25 mouse cellular contexts compared by ENCODE assay signal in the genomic region with DNA sequence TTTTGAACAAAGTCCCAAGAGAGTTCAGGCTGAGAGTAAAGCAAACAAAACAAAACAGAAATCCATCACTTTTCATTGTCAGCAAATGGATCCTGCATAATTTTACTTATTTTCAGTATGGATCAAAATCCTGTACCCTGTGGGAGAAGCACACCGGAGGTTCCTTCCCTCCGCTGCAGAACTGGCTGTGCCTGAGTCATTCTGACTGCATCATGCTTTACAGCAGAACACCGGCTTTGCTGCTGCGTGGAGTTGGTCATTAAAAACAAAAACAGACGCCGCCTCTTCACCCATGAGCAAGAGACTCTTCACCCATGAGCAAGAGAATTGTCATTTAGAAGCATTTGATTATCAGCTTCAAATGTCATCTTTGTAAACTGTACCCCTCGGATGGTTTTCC. TPM values are rescaled to one million over a fixed set of nuclear protein-coding genes. Genes with fewer than 3 reads are reported as not detected.
DNase-seq lines count a peak whose midpoint lies in the region; ATAC-seq and TF ChIP-seq lines count a peak whose summit lies in the region.
"Had no signal": no experiment of that assay in that cellular context is flagged by ENCODE, and none has a peak within 500 bp of the region (broad histone marks: within the 10 kb centered on the region; RNA-seq: fewer than 3 reads in every experiment).

No protein-coding gene starts in this region.

- peak; percentile 4 for DNase-seq in heart, adult 11 months
- DNase-seq in heart, adult 9 months (ENCODE audit: low spot score in 2 of 2), result no peak
- DNase-seq in right cerebral cortex, adult 2 months (ENCODE audit: low spot score in 2 of 2), result peak; percentile 30 to 31
- DNase-seq in right cerebral cortex, postnatal 4 days, result no peak
- peak; percentile 12 for DNase-seq in adipocyte (ENCODE audit: low spot score)
- no peak for DNase-seq in adrenal gland, postnatal 14 days
- DNase-seq: adrenal gland, adult 2 months; adrenal gland, postnatal 10 days; adrenal gland, postnatal 36 days; cerebellum, adult 11-12 months; cerebellum, adult 2 months; cerebellum, adult 9-10 months; cerebellum, postnatal 10 days; cerebellum, postnatal 25 days had no signal

- no peak overlapping the region for H3ac ChIP-seq in myocyte (ENCODE audit: control insufficient read depth, insufficient read length)

- ATAC-seq in cerebellum, adult (ENCODE audit: insufficient number of reproducible peaks, low FRiP score, low TSS enrichment), result no peak
- ATAC-seq: activated CD4-positive, CD25-positive, alpha-beta regulatory T cell, adult 4 months; forebrain, embryonic 14.5 days; forebrain, embryonic 16.5 days; Patski had no signal

- no peak for TF ChIP-seq POLR2A in myocyte (IDR thresholded peaks at IDR 0.05; ENCODE audit: insufficient read length, low read depth)

- H3K27me3 ChIP-seq in myocyte (ENCODE audit: control insufficient read depth, insufficient read depth, insufficient read length), result no peaks in the 10 kb centered on the region
- H3K27me3 ChIP-seq: embryonic facial prominence, embryonic 13.5 days; embryonic facial prominence, embryonic 15.5 days; forebrain, embryonic 12.5 days; Patski had no signal

- no peaks in the 10 kb centered on the region for H3K36me3 ChIP-seq in myocyte (ENCODE audit: control insufficient read depth, insufficient read depth)
- H3K36me3 ChIP-seq: embryonic facial prominence, embryonic 13.5 days; embryonic facial prominence, embryonic 15.5 days; forebrain, embryonic 10.5 days; forebrain, embryonic 12.5 days had no signal

- H3K4me2 ChIP-seq in myocyte (ENCODE audit: low read depth), result peak overlapping the region; percentile 12
- H3K4me2 ChIP-seq: embryonic facial prominence, embryonic 13.5 days; embryonic facial prominence, embryonic 15.5 days; forebrain, embryonic 12.5 days had no signal

- H3K79me2 ChIP-seq in myocyte (ENCODE audit: control insufficient read depth, insufficient read depth), result no peaks in the 10 kb centered on the region

- no peak overlapping the region for H3K4me3 ChIP-seq in myocyte
- H3K4me3 ChIP-seq: embryonic facial prominence, embryonic 13.5 days; embryonic facial prominence, embryonic 15.5 days; erythroblast, embryonic 14.5 days; forebrain, embryonic 10.5 days; forebrain, embryonic 12.5 days had no signal

TF ChIP-seq in myocyte, 11 proteins besides CTCF, POLR2A, EP300 and RAD21:
- TF ChIP-seq MYOD1 (IDR thresholded peaks at IDR 0.05; ENCODE audit: control insufficient read depth in 1 of 3, insufficient read length in 2 of 3, low read depth in 2 of 3) (no peak), CEBPB (IDR thresholded peaks at IDR 0.05; ENCODE audit: insufficient read depth, poor library complexity, severe bottlenecking) (no peak), MAX (IDR thresholded peaks at IDR 0.05; ENCODE audit: low read depth) (no peak), REST (IDR thresholded peaks at IDR 0.05; ENCODE audit: insufficient read depth, insufficient read length) (no peak), POLR2AphosphoS2 (IDR thresholded peaks at IDR 0.05; ENCODE audit: insufficient read length, low read depth) (no peak), TCF12 (IDR thresholded peaks at IDR 0.05; ENCODE audit: insufficient read depth, poor library complexity, severe bottlenecking) (no peak), USF1 (IDR thresholded peaks at IDR 0.05; ENCODE audit: low read depth) (no peak), E2F4 (IDR thresholded peaks at IDR 0.05; ENCODE audit: insufficient read depth) (no peak), TCF3 (IDR thresholded peaks at IDR 0.05; ENCODE audit: insufficient read length, low read depth) (no peak), SRF (IDR thresholded peaks at IDR 0.05; ENCODE audit: control insufficient read depth, insufficient read length, low read depth) (no peak)

RNA-seq across cellular contexts. Expression of a gene that starts 27.3 kb away (rescaled TPM):
- 15.5 TPM for polyA plus RNA-seq in myocyte (2012; fragmentation: generic; extraction: Trizol)
- 59.7 and 60.9 TPM in 2 replicates for total RNA-seq in adrenal gland, postnatal 14 days (2021)

RNA-seq across cellular contexts. Expression of a gene that starts 27.5 kb away (rescaled TPM):
- 16.7 TPM for polyA plus RNA-seq in myocyte (2012; fragmentation: generic; extraction: Trizol)
- total RNA-seq in adrenal gland, postnatal 14 days (2021), result 33.1 and 33.5 TPM in 2 replicates

Comparison
In these comparisons a context has a peak if more than half of its experiments do, and no peak if none do; other contexts are left out.
1. DNase-seq: peak in heart, adult 11 months (single experiment), right cerebral cortex, adult 2 months (2 of 2) and adipocyte (single experiment); none in heart, adult 9 months (0 of 2), right cerebral cortex, postnatal 4 days (single experiment) and adrenal gland, postnatal 14 days (single experiment).